Mouse (Mus musculus) forebrain, embryonic 16.5 days (tissue): Measurements from ENCODE around the gene Setd4. TPM values are rescaled to one million over a fixed set of nuclear protein-coding genes. Genes with fewer than 3 reads are reported as not detected.

Experiments
- ATAC-seq: fragments of 200-750 bp; cut with Nextera tagmentation; 2 replicates; pipeline ENCODE4 v1.8.0; 2017; ENCODE audit warnings: mild to moderate bottlenecking, moderate library complexity
- H3K27ac ChIP-seq: fragments of 300-500 bp; sonication (generic); 2 replicates; pipeline ENCODE4 v1.5.1; 2014; ENCODE audit warnings: low read length, control low read depth
- H3K27me3 ChIP-seq: fragments of 300-500 bp; sonication (generic); replicated peaks from 2 replicates; pipeline ENCODE4 v1.6.1; 2014; ENCODE audit warnings: low read length; ENCODE audit not compliant: control insufficient read depth, insufficient read depth
- H3K36me3 ChIP-seq: fragments of 300-500 bp; sonication (generic); 2 replicates; pipeline ENCODE4 v1.6.1; 2014; ENCODE audit not compliant: control insufficient read depth, insufficient read depth
- H3K4me1 ChIP-seq: fragments of 300-500 bp; sonication (generic); replicated peaks from 2 replicates; pipeline ENCODE4 v1.6.1; 2014; ENCODE audit warnings: low read length; ENCODE audit not compliant: control insufficient read depth, insufficient read depth
- H3K4me2 ChIP-seq: fragments of 300-500 bp; sonication (generic); 2 replicates; pipeline ENCODE4 v1.6.1; 2014; ENCODE audit warnings: mild to moderate bottlenecking, low read length, control low read depth
- H3K4me3 ChIP-seq: fragments of 300-500 bp; sonication (generic); replicated peaks from 2 replicates; pipeline ENCODE4 v1.5.1; 2014; ENCODE audit warnings: mild to moderate bottlenecking, low read length, control low read depth
- H3K9ac ChIP-seq: fragments of 300-500 bp; sonication (generic); replicated peaks from 2 replicates; pipeline ENCODE4 v1.6.1; 2014; ENCODE audit warnings: low read depth, low read length, control low read depth
- H3K9me3 ChIP-seq: fragments of 300-500 bp; sonication (generic); 2 replicates; pipeline ENCODE4 v1.6.1; 2016; ENCODE audit warnings: low read length; ENCODE audit not compliant: control insufficient read depth
- WGBS: fragments of 180-500 bp; shearing (Covaris S2); extraction: QIAGEN DNeasy Blood & Tissue Kit; methylation state at CpG from one replicate; pipeline ENCODE4 v1.1.7; 2014; 5-methylcytosine and 5-hydroxymethylcytosine counted together
- polyA plus RNA-seq: library from polyadenylated mRNA; unstranded; fragments of >200 nt; fragmentation: Nextera tagmentation; extraction: Ambion mirVana; gene quantifications from 2 replicates; pipeline ENCODE4 v1.2.1, GENCODE M21; 2015

Setd4 gene
- polyA plus RNA-seq, 1 experiment from 2014 or later, result 22.5 TPM

GRCm38 (mm10) chr16:93596807-93597206 is 7.1 kb downstream of the Setd4 start:
- no peak overlapping the region for H3K4me3 ChIP-seq
- peaks cover 8% of the 10 kb centered on the region; the same call in 1 of the 2 replicates for H3K36me3 ChIP-seq
- no peaks in the 10 kb centered on the region for H3K4me1 ChIP-seq
- no peak for ATAC-seq
- H3K4me2 ChIP-seq, result no peak overlapping the region
- H3K9ac ChIP-seq, result no peak overlapping the region
- no peaks in the 10 kb centered on the region for H3K27me3 ChIP-seq
- no peak overlapping the region for H3K27ac ChIP-seq
- no peaks in the 10 kb centered on the region for H3K9me3 ChIP-seq
- WGBS, result 93% methylated on average over 7 of the region's 7 CpGs

DNA sequence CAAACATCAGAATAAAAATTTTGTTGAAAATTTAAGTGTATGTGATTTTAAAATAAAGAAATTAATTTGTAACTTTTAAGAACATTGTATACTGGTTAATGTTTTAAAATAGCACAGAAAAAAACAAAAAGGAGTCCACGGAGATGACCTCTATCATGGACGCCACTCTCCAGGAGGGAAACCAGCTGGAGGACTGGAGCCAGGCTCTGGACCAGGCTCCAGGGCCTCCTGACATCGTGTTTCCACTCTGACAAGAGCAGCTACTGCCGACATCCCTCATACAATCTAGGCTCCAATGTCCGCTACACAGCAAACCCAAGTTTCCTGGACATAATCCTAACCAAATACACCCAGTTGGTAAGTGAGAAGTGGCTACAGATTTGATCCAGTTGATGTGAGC is 8.1 kb downstream of the Setd4 start:
- H3K4me1 ChIP-seq, result no peaks in the 10 kb centered on the region
- H3K36me3 ChIP-seq, result peaks cover 8% of the 10 kb centered on the region; the same call in 1 of the 2 replicates
- no peaks in the 10 kb centered on the region for H3K9me3 ChIP-seq
- H3K4me3 ChIP-seq, result no peak overlapping the region
- no peak overlapping the region for H3K27ac ChIP-seq
- H3K4me2 ChIP-seq, result no peak overlapping the region
- ATAC-seq, result no peak
- no peaks in the 10 kb centered on the region for H3K27me3 ChIP-seq
- 90% methylated on average over 5 of the region's 5 CpGs for WGBS
- H3K9ac ChIP-seq, result no peak overlapping the region

GRCm38 (mm10) chr16:93594448-93594847 is 9.4 kb downstream of the Setd4 start:
- H3K36me3 ChIP-seq, result peaks cover 11% of the 10 kb centered on the region; the same call in 1 of the 2 replicates
- no peaks in the 10 kb centered on the region for H3K4me1 ChIP-seq
- no peak overlapping the region for H3K4me2 ChIP-seq
- H3K27ac ChIP-seq, result no peak overlapping the region
- no peak for ATAC-seq
- no peaks in the 10 kb centered on the region for H3K9me3 ChIP-seq
- WGBS, result 94% methylated on average over 10 of the region's 10 CpGs
- H3K27me3 ChIP-seq, result no peaks in the 10 kb centered on the region
- H3K9ac ChIP-seq, result no peak overlapping the region
- H3K4me3 ChIP-seq, result no peak overlapping the region

DNA sequence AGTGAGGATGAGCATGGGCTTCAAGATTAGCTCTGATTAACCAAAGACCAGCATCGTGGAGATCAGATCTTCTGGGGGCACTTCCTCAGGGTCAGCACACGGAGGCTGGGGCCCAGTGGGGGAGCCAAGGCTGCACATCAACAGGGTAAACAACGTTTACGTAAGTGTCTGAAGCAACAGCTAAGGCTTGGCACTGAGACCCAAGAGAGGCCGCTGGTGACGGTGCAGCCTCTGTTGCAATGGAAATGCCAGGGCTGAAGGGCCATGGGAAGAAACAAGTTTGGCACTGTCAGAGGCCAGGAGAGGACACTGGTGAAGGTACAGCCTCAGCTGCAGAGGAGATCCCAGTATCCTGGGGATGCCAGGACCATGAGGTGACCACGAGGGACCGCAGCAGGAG is 10.5 kb downstream of the Setd4 start:
- Histone ChIP-seq H3K4me3 (no peak overlapping the region), H3K4me2 (no peak overlapping the region), H3K36me3 (peaks cover 11% of the 10 kb centered on the region; the same call in 1 of the 2 replicates), H3K27me3 (no peaks in the 10 kb centered on the region), H3K9me3 (no peaks in the 10 kb centered on the region), H3K9ac (no peak overlapping the region), H3K4me1 (no peaks in the 10 kb centered on the region), H3K27ac (no peak overlapping the region)
- 88% methylated on average over 8 of the region's 8 CpGs for WGBS
- ATAC-seq, result no peak

- Histone ChIP-seq H3K4me3 (no peak overlapping the region), H3K9me3 (no peaks in the 10 kb centered on the region), H3K9ac (no peak overlapping the region), H3K27me3 (no peaks in the 10 kb centered on the region), H3K36me3 (peaks cover 11% of the 10 kb centered on the region; the same call in 1 of the 2 replicates), H3K4me2 (no peak overlapping the region), H3K27ac (no peak overlapping the region), H3K4me1 (no peaks in the 10 kb centered on the region)
- no peak for ATAC-seq
- 95% methylated on average over 3 of the region's 3 CpGs for WGBS
Measured at GRCm38 (mm10) chr16:93592711-93593110, 11.2 kb downstream of the Setd4 start.

- H3K4me2 ChIP-seq, result no peak overlapping the region
- peaks cover 9% of the 10 kb centered on the region; the same call in 1 of the 2 replicates for H3K36me3 ChIP-seq
- no peak overlapping the region for H3K4me3 ChIP-seq
- no peaks in the 10 kb centered on the region for H3K27me3 ChIP-seq
- no peak overlapping the region for H3K27ac ChIP-seq
- ATAC-seq, result no peak
- no peak overlapping the region for H3K9ac ChIP-seq
- H3K9me3 ChIP-seq, result no peaks in the 10 kb centered on the region
- WGBS, result 94% methylated on average over 19 of the region's 20 CpGs
- H3K4me1 ChIP-seq, result no peaks in the 10 kb centered on the region
Measured at GRCm38 (mm10) chr16:93591450-93592430, 12.1 kb downstream of the Setd4 start.

DNA sequence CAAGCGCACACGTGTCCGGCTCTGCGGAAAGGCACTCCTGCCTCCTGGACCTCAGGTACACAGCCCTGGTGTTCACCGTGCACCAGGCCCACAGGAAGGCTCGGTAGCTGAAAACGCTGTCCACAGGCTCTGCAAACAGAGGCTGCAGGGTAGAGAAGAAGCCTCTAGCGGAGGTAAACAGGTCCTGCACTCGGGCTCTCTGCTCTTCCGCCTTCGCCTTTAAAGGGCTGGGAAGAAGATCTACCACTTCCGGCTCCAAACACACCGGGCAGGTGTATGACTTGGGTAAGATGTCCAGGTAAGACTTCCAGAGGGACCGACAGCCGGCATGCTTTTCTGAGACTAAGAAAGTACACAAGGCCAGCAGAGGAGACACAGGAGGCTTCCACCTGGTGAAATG is 12.9 kb downstream of the Setd4 start:
- WGBS, result 96% methylated on average over 15 of the region's 15 CpGs
- H3K4me3 ChIP-seq, result no peak overlapping the region

GRCm38 (mm10) chr16:93588281-93588680 is 15.6 kb downstream of the Setd4 start:
- no peaks in the 10 kb centered on the region for H3K9me3 ChIP-seq
- no peaks in the 10 kb centered on the region for H3K27me3 ChIP-seq
- whole genome bisulfite sequencing, result 43% methylated on average over 4 of the region's 4 CpGs
- H3K4me1 ChIP-seq, result no peaks in the 10 kb centered on the region
- no peak overlapping the region for H3K4me3 ChIP-seq
- no peak overlapping the region for H3K27ac ChIP-seq
- H3K4me2 ChIP-seq, result no peak overlapping the region
- H3K9ac ChIP-seq, result no peak overlapping the region
- peaks cover 9% of the 10 kb centered on the region; the same call in 1 of the 2 replicates for H3K36me3 ChIP-seq
- ATAC-seq, result no peak

More for the DNA sequence above, 12.9 kb downstream of the Setd4 start:
- peaks cover 11% of the 10 kb centered on the region; the same call in 1 of the 2 replicates for H3K36me3 ChIP-seq
- no peak for ATAC-seq
- no peaks in the 10 kb centered on the region for H3K27me3 ChIP-seq
- H3K9me3 ChIP-seq, result no peaks in the 10 kb centered on the region
- no peak overlapping the region for H3K4me2 ChIP-seq
- H3K27ac ChIP-seq, result no peak overlapping the region
- H3K4me1 ChIP-seq, result no peaks in the 10 kb centered on the region
- no peak overlapping the region for H3K9ac ChIP-seq

GRCm38 (mm10) chr16:93586382-93586781 is 17.5 kb downstream of the Setd4 start:
- no peak overlapping the region for H3K4me2 ChIP-seq
- H3K4me3 ChIP-seq, result no peak overlapping the region
- H3K36me3 ChIP-seq, result peaks cover 8% of the 10 kb centered on the region; the same call in 1 of the 2 replicates
- no peaks in the 10 kb centered on the region for H3K27me3 ChIP-seq
- WGBS, result 52% methylated on average over 8 of the region's 8 CpGs
- no peak overlapping the region for H3K9ac ChIP-seq
- no peak for ATAC-seq
- H3K4me1 ChIP-seq, result no peaks in the 10 kb centered on the region
- H3K27ac ChIP-seq, result no peak overlapping the region
- H3K9me3 ChIP-seq, result no peaks in the 10 kb centered on the region
